Mouse (Mus musculus) liver, embryonic 12.5 days (tissue): ENCODE data around the gene Mrpl10. TPM values are rescaled to one million over a fixed set of nuclear protein-coding genes. Genes with fewer than 3 reads are reported as not detected.

ENCODE experiments used
- ATAC-seq: fragments of 200-750 bp; cut with Nextera tagmentation; 2 replicates; pipeline ENCODE4 v1.8.0; 2017; ENCODE audit warnings: moderate number of reproducible peaks, mild to moderate bottlenecking, moderate library complexity
- H3K27ac ChIP-seq: fragments of 300-500 bp; sonication (generic); 2 replicates; pipeline ENCODE4 v1.5.1; 2016; ENCODE audit warnings: mild to moderate bottlenecking
- H3K27me3 ChIP-seq: fragments of 300-500 bp; sonication (generic); replicated peaks from 2 replicates; pipeline ENCODE4 v1.6.1; 2016; ENCODE audit warnings: mild to moderate bottlenecking, moderate library complexity
- H3K36me3 ChIP-seq: fragments of 300-500 bp; sonication (generic); 2 replicates; pipeline ENCODE4 v1.6.1; 2016; ENCODE audit warnings: mild to moderate bottlenecking, moderate library complexity
- H3K4me1 ChIP-seq: fragments of 300-500 bp; sonication (generic); 2 replicates; pipeline ENCODE4 v1.6.1; 2016
- H3K4me2 ChIP-seq: fragments of 300-500 bp; sonication (generic); 2 replicates; pipeline ENCODE4 v1.6.1; 2016; ENCODE audit warnings: mild to moderate bottlenecking, moderate library complexity
- H3K4me3 ChIP-seq: fragments of 300-500 bp; sonication (generic); 2 replicates; pipeline ENCODE4 v1.5.1; 2016; ENCODE audit warnings: mild to moderate bottlenecking, moderate library complexity
- H3K9ac ChIP-seq: fragments of 300-500 bp; sonication (generic); 2 replicates; pipeline ENCODE4 v1.6.1; 2016; ENCODE audit warnings: mild to moderate bottlenecking, moderate library complexity
- H3K9me3 ChIP-seq: fragments of 300-500 bp; sonication (generic); replicated peaks from 2 replicates; pipeline ENCODE4 v1.6.1; 2016; ENCODE audit warnings: mild to moderate bottlenecking, moderate library complexity
- WGBS: fragments of 180-500 bp; shearing (Covaris S2); methylation state at CpG from one replicate; pipeline ENCODE4 v1.1.7; 2016; ENCODE audit not compliant: insufficient replicate concordance; 5-methylcytosine and 5-hydroxymethylcytosine counted together
- polyA plus RNA-seq: library from polyadenylated mRNA; unstranded; fragments of >200 nt; fragmentation: Nextera tagmentation; extraction: Ambion mirVana; gene quantifications from 2 replicates; pipeline ENCODE4 v1.2.1, GENCODE M21; 2016

Gene Mrpl10
- polyA plus RNA-seq, 1 experiment from 2014 or later: 56.7 TPM

DNA sequence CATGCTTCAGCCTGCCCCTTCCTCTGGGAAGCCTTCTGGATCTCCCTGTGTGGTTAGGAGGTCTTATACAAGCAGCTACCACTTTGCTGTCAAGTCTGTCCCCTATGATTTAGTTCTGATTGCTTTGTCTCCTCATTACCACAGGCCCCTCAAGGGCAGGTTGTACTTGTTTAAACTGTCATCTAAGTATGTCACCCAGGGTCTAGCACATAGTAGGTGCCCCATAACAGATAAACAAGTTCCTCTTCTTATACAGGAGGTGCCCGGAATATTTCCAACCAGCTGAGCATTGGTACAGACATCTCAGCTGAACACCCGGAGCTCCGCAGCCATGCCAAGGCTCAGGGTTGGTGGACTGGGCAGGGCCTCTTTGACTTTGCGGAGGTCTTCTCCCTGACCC, 8.9 kb upstream of the Mrpl10 start:
- H3K4me3 ChIP-seq: no peak overlapping the region
- H3K9me3 ChIP-seq: no peaks in the 10 kb centered on the region
- H3K4me2 ChIP-seq: no peak overlapping the region
- peaks cover 20% of the 10 kb centered on the region for H3K4me1 ChIP-seq
- 74% methylated on average over 4 of the region's 4 CpGs for WGBS
- 0 out of 2 replicates have a peak, but pooled peaks cover 8% of the 10 kb centered on the region for H3K27me3 ChIP-seq
- H3K36me3 ChIP-seq: peaks cover 7% of the 10 kb centered on the region; the same call in 1 of the 2 replicates
- no peak for ATAC-seq
- H3K27ac ChIP-seq: no peak overlapping the region
- H3K9ac ChIP-seq: no peak overlapping the region

DNA sequence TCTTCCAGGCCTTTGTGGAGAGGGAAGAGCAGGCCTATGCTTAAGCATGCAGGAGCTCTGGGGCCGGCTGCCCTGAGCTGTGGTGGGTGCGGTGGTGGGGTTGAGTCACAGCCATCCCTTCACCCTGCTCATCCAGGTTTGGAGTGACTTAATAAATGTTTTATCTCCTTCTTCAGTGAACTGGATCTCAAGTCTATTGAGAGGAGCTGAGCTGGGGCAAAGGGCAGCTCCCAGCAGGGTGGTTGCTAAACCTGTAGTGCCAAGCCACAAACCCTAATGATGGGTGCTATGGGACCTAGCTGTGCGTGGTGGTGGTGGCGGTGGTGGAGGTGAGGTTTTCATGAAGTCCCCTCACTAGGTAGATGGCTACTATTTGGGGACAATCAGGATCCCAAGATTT, 7.6 kb upstream of the Mrpl10 start:
- Histone ChIP-seq H3K9ac (no peak overlapping the region), H3K36me3 (peaks cover 7% of the 10 kb centered on the region; the same call in 1 of the 2 replicates), H3K27ac (no peak overlapping the region), H3K4me1 (peaks cover 20% of the 10 kb centered on the region), H3K9me3 (no peaks in the 10 kb centered on the region), H3K27me3 (no peaks in the 10 kb centered on the region), H3K4me2 (no peak overlapping the region), H3K4me3 (no peak overlapping the region)
- no peak for ATAC-seq
- 83% methylated on average over 4 of the region's 4 CpGs for WGBS

DNA sequence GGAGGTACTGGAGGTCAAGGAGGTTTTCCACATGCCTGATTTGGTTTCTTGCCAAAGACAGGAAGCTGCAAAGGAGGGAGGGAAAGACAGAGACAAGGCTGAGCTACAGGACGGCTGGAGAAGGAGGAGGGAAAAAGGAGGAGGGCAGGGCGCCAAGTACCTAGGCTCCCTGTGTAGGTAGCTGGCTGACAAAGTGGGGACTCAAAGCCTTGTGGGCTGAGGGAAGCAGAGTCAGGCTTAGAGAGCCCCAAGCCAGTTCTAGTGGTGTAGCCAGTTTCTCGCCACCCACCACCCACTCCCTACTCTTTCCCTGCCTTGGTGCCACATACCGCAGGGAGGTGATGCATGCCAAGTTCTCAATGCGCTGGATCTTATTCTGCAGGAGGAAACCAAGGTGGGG, 5.2 kb upstream of the Mrpl10 start:
- 70% methylated on average over 5 of the region's 5 CpGs for WGBS
- Histone ChIP-seq H3K4me1 (peaks cover 10% of the 10 kb centered on the region), H3K4me3 (no peak overlapping the region), H3K27ac (no peak overlapping the region), H3K9ac (no peak overlapping the region), H3K4me2 (no peak overlapping the region), H3K9me3 (no peaks in the 10 kb centered on the region), H3K36me3 (peaks cover 7% of the 10 kb centered on the region; the same call in 1 of the 2 replicates), H3K27me3 (no peaks in the 10 kb centered on the region)
- ATAC-seq: no peak

DNA sequence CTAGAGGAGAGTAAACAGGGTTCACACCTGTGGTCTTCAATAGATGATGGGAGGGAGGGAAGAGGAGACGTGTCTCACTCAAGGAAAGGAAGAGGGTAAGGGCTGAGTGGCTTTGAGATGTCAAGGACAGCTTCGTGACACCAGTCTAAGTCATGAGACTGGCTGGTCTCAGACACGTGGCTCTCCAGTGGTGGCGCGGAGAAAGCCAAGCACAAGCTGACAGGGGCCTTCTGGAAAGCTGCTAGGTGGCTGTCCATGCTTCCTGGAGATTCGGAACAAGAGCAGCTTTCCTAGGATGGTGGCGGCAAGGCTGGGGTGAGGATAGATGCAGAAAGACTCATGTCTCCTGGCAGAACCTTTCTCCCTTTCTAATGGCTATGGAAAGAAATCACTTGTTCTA, 2.5 kb upstream of the Mrpl10 start:
- Histone ChIP-seq H3K9ac (no peak overlapping the region), H3K4me2 (no peak overlapping the region), H3K36me3 (peaks cover 9% of the 10 kb centered on the region), H3K27me3 (no peaks in the 10 kb centered on the region), H3K4me1 (peaks cover 27% of the 10 kb centered on the region), H3K9me3 (no peaks in the 10 kb centered on the region), H3K4me3 (no peak overlapping the region), H3K27ac (no peak overlapping the region)
- ATAC-seq: no peak
- 58% methylated on average over 7 of the region's 7 CpGs for WGBS

DNA sequence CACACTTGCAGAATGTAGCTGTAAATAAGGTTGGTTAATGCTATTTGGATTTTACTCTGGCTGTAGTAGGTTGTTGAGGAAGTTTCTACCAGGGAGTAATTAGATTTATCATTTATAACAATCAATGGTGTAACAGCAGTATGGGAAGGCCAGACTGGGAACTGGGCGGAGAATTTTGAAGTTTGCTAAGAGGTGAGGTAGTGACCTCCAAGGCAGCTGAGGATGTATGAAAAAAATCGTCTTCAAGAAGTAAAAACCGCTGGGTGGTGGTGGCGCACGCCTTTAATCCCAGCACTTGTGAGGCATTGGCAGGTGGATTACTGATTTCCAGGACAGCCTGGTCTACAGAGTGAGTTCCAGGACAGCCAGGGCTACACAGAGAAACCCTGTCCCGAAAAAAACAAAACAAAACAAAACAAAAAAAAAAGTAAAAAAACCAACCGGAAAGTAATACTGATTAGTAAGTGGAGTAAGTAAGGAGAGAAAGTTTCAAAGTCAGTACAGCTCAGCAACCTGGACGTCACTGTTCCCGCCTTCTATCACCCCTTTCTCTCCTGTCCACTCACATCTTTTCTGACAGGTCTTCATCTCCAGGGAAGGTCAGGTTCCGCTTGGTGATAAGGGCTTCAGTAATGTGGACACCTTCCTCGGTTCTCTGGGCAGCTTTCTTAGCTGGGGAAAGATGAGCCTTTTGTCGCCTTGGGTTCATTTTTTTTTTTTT, 899 bp upstream of the Mrpl10 start:
- Histone ChIP-seq H3K4me1 (peaks cover 27% of the 10 kb centered on the region), H3K36me3 (peaks cover 25% of the 10 kb centered on the region), H3K9me3 (no peaks in the 10 kb centered on the region), H3K9ac (peak overlapping the region; percentile 85), H3K4me2 (peak overlapping the region; percentile 91), H3K4me3 (peak overlapping the region; percentile 90), H3K27me3 (no peaks in the 10 kb centered on the region), H3K27ac (peak overlapping the region; percentile 66; the same call in 1 of the 2 replicates)
- 0 out of 2 replicates have a peak, but pooled peaks have one; percentile 35 for ATAC-seq
- 29% methylated on average over 12 of the region's 12 CpGs for WGBS

DNA sequence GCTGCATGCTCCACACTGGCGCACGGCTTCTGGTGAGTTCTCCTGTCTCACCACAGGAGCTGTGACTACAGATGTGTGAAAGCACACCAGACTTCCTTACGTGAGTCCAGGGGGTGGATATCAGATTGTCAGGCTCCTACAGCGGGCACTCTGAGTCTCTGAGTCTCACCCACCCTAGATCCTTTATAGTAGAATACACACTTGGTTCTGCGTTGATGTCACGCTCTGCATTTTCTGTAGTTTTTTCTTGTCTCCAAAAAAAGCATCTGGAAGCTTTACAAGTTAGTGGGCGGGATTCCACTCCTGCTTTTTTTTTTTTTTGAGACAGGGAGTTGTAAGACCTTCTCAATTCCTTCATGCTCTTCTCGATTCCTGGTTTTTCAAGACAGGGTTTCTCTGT, 3.5 kb downstream of the Mrpl10 start:
- Histone ChIP-seq H3K9ac (no peak overlapping the region), H3K36me3 (peaks cover 51% of the 10 kb centered on the region), H3K27ac (no peak overlapping the region), H3K4me1 (peaks cover 28% of the 10 kb centered on the region), H3K4me3 (no peak overlapping the region), H3K9me3 (no peaks in the 10 kb centered on the region), H3K27me3 (no peaks in the 10 kb centered on the region), H3K4me2 (no peak overlapping the region)
- no peak for ATAC-seq
- 81% methylated on average over 8 of the region's 8 CpGs for WGBS

DNA sequence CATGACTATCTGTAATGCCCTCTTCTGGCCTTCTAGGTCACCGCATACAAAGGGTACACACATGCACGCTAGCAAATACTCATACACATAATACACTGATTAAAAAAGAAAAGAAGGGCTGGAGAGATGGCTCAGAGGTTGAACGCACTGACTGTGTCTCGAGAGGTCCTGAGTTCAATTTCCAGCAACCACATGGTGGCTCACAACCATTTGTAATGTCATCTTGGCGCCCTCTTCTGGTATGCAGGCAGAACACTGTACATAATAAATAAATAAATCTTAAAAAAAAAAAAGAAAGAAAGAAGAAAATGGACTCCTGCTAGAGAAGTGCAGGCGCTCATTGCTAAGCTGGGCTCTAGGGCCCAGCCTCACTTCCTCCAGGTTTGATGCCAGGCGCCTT, 4.5 kb downstream of the Mrpl10 start:
- Histone ChIP-seq H3K27me3 (no peaks in the 10 kb centered on the region), H3K9me3 (no peaks in the 10 kb centered on the region), H3K36me3 (peaks cover 51% of the 10 kb centered on the region), H3K9ac (no peak overlapping the region), H3K4me3 (no peak overlapping the region), H3K27ac (no peak overlapping the region), H3K4me2 (no peak overlapping the region), H3K4me1 (peaks cover 30% of the 10 kb centered on the region)
- WGBS: 75% methylated on average over 7 of the region's 7 CpGs
- ATAC-seq: no peak

DNA sequence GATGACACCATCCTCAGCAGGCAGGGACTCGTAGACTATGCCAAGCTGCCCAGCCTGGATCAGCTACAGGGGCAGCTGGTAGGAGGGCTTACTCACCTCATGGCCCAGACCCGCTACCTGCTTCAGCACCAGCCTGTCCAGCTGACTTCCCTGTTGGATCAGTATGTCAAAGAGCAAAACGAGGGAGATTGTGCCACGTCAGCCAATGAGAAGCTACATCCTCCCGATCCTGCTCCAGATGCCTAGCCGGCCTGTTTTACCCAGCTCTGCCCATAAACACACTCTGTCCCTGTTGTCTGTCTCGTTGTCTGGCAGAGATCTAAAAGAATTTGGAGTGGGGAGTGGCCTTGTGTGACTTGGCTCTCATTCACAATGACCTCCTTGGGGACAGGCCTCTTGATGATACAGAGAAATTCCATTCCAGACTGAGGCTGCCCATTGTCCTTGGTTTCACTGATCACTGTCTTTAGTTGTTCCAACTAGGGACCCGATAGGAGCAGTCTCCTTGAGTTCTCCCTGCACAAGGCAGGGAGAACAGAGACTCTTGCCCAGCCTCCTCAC, 6.8 kb downstream of the Mrpl10 start:
- no peaks in the 10 kb centered on the region for H3K27me3 ChIP-seq
- H3K4me2 ChIP-seq: no peak overlapping the region
- no peaks in the 10 kb centered on the region for H3K9me3 ChIP-seq
- H3K4me1 ChIP-seq: peaks cover 33% of the 10 kb centered on the region
- ATAC-seq: no peak
- H3K9ac ChIP-seq: no peak overlapping the region
- H3K36me3 ChIP-seq: peaks cover 55% of the 10 kb centered on the region
- 80% methylated on average over 8 of the region's 8 CpGs for WGBS
- H3K4me3 ChIP-seq: no peak overlapping the region
- no peak overlapping the region for H3K27ac ChIP-seq

DNA sequence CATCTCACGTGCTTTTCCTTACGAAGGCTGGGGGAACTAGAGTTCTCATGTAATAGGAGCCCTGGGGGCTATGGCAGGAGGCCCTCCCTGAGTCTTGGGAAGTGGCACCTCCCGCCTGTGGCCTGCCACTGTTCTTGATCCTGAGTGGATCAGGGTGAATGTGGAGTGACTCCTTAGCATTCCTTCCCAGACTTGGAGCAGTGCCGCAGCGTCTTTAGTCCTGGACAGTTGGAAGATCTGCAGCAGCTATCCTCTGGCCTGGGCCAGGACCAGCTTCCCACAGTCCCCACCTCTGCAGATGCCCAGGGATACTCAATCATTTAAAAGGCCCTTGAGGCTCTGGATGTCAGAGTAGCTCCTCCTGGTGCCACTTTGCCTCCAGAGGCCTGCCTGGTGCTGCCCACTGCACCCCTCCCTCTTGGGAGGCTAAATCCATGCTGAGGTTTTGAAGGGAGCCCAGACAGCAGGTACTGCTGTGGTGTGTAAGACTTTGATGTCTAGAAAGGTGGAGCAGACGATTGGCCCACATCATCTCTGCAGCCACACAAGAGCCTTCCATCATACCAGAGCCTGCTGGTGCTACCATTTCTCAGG, 8.2 kb downstream of the Mrpl10 start:
- H3K36me3 ChIP-seq: peaks cover 53% of the 10 kb centered on the region
- H3K4me2 ChIP-seq: no peak overlapping the region
- H3K4me3 ChIP-seq: no peak overlapping the region
- H3K27ac ChIP-seq: no peak overlapping the region
- 0 out of 2 replicates have a peak overlapping the region, but pooled peaks have one; percentile 83 for H3K9ac ChIP-seq
- no peaks in the 10 kb centered on the region for H3K27me3 ChIP-seq
- 81% methylated on average over 6 of the region's 6 CpGs for WGBS
- peaks cover 30% of the 10 kb centered on the region for H3K4me1 ChIP-seq
- no peaks in the 10 kb centered on the region for H3K9me3 ChIP-seq
- ATAC-seq: no peak

DNA sequence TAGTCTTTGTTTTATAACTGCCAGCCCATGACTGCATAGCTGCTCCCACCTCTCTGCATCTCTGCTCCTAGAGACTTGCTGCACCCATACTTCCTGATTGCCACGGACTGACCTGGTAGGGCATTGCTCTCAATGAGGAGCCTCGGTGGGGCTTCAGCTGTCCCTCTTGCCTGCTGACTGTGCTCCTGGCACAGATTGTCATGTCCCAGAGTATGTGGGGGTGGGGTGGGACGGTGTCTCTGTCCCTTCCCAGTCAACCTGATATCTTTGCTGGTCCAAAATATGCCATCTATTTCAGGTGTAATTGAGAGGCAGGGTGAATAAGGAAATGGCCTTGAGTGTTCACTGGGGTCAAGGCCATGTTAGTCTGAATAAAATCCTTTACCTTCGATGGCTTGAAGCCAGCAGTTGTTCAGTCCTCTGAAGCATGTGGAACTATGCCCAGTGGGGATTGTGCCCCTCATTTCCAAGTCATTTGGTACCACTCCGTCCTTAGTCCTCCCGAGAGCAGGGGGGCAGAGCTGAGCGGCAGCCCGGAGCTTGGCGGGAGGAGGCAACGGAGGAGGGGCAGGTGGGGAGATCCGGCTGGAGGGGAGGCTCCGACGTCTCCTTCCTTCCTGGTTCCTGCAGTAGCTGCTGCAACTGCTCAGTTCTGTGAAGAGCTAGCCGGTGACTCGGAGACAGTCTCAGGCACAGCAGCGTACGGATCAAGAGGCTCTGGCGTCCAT, 9.0 kb downstream of the Mrpl10 start, which contains the start of gene Osbpl7:
TSS of gene Osbpl7 (plus strand) at position 413 of the 728 bp plus-strand sequence.
- H3K4me3 ChIP-seq: peak within 1 kb of the TSS; percentile 69
- no peaks in the 10 kb centered on the region for H3K27me3 ChIP-seq
- 6% methylated on average over 18 of the region's 18 CpGs for WGBS
- ATAC-seq: peak; percentile 56
- H3K4me1 ChIP-seq: peaks cover 30% of the 10 kb centered on the region
- peaks cover 53% of the 10 kb centered on the region for H3K36me3 ChIP-seq
- H3K9ac ChIP-seq: peak within 1 kb of the TSS; percentile 83
- peak within 1 kb of the TSS; percentile 81 for H3K4me2 ChIP-seq
- H3K27ac ChIP-seq: peak within 1 kb of the TSS; percentile 74
- no peaks in the 10 kb centered on the region for H3K9me3 ChIP-seq

DNA sequence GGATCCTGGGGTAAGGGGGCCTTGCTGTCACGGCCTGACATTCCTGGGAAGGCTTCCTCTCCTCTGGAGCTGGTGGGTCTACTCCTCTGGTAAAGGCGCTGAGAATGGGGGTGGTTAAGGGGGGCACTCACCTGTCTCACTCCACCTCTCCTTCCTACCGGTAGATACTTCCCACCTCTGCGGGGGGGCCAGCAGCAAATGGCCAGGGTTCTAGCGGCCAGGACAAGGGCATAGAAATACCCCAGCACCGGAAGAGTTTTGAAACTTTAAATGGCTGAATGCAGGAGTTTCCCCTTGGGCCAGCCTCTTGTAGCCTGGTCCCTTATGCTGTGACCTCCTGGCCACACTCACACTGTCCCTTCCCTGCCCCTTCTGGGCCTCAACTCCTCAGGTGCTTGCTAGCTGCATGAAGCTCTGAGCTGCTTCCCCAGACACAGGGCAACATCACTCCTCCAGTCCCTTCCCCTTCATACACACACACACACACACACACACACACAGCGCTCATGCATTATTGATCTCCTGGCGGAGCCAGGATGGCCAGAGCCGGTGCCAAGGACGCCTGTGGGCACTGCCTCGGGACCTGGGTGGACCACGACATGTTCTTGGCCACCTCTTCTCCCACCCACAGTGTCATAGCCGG, 9.7 kb downstream of the Mrpl10 start:
- Histone ChIP-seq H3K27me3 (no peaks in the 10 kb centered on the region), H3K36me3 (peaks cover 54% of the 10 kb centered on the region), H3K4me2 (peak overlapping the region; percentile 81), H3K27ac (peak overlapping the region; percentile 74), H3K4me1 (peaks cover 30% of the 10 kb centered on the region), H3K4me3 (peak overlapping the region; percentile 69), H3K9ac (peak overlapping the region; percentile 83), H3K9me3 (no peaks in the 10 kb centered on the region)
- ATAC-seq: peak; percentile 28; the same call in 1 of the 2 replicates
- WGBS: 16% methylated on average over 13 of the region's 13 CpGs
